Mouse (Mus musculus): ENCODE data around the gene Pcid2.
"Not testable (repeated sequence)": the region's sequence is repeated elsewhere in the genome, so short reads cannot be mapped to it uniquely, and the experiment has no call there.

The Pcid2 gene

DNA sequence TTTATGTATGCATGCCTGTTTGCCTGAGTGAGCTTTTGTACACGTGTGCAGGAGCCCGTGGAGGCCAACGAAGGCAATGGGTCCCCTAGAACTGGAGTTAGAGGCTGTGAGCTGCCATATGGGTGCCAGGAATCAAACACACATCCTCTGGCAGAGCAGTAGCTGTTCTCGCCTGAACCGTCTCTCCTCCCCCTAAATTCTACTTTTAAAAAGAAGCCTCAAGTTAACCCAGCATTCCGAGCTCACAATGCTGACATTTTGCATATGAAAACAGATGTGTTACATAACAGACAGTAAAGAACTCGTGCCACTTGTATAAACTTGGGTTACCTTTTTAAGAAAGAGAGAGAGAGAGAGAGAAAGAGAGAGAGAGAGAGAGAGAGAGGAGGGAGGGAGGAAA lies 27.7 kb downstream of the Pcid2 start:
- DNase-seq (ENCODE audit: low spot score) = no peak

- not testable (repeated sequence) for DNase-seq (ENCODE audit: low spot score)
These were observed 29.7 kb downstream of the Pcid2 start for GRCm38 (mm10) chr8:13075579-13075978.

GRCm38 (mm10) chr8:13075044-13075443 lies 30.2 kb downstream of the Pcid2 start:
- DNase-seq (ENCODE audit: low spot score) = no peak

DNA sequence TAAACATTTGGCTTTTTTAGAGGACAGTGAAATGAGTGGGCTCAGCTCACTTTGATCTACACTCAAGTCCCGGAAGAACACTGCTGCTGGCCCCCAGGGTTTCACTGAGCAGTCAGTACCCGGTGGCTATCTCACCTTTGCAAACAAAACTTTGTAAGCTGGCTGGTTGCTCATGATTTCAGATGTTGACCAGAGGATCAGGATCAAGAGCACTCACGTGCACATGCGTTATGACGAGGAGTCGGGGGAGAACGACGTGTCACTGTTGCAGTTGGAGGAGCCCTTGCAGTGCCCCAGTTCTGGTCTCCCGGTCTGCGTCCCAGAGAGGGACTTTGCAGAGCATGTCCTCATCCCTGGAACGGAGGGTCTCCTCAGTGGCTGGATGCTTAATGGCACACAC lies 32.0 kb downstream of the Pcid2 start:
- no peak for DNase-seq (ENCODE audit: low spot score)

DNA sequence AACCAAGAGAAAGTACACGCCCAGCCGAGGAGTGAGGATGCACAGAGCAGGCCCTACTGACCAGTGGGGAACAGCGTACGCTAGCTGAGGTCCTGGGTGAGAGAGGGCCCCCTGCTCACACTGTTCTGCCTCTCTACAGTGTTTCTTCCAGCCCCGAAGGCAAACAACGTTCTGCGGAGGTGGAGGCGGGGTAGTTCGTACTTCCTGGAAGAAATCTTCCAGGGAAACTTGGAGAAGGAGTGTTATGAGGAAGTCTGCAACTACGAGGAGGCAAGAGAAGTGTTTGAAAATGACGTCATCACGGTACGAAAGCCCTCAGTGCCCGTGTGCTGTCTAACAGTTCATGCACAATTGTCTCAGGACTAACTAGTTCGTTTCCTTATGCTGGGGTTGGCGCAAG lies 42.1 kb downstream of the Pcid2 start:
- DNase-seq (ENCODE audit: low spot score) = no peak

- DNase-seq (ENCODE audit: low spot score) = no peak
These were observed 44.7 kb downstream of the Pcid2 start, which contains the start of gene Proz for GRCm38 (mm10) chr8:13060441-13061150. Gene Proz, plus strand, starts transcription at chr8:13060914.

GRCm38 (mm10) chr8:13057351-13057750 lies 47.9 kb downstream of the Pcid2 start:
- no peak for DNase-seq (ENCODE audit: low spot score)

GRCm38 (mm10) chr8:13050550-13050949 lies 54.7 kb downstream of the Pcid2 start:
- no peak for DNase-seq (ENCODE audit: low spot score)

DNA sequence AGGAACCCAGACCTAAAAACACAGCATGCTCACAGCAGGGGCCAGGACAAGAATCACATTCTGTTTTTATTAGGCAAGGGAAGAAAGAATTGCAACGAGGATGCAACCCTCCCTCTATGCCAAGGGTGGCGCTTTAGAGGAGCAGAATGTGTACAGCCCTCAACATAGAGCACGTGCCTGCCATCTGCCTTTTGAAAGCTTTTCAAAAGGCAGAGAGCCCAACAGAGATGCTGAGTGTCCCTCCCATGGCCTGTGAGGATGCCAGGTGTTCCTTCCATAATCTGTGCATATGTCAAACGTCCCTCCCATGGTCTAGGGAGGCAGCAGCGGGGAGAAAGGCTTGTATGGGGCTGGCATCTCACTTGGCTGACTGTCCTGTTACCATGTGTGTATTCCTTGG lies 57.6 kb downstream of the Pcid2 start:
- DNase-seq (ENCODE audit: low spot score) = no peak

DNA sequence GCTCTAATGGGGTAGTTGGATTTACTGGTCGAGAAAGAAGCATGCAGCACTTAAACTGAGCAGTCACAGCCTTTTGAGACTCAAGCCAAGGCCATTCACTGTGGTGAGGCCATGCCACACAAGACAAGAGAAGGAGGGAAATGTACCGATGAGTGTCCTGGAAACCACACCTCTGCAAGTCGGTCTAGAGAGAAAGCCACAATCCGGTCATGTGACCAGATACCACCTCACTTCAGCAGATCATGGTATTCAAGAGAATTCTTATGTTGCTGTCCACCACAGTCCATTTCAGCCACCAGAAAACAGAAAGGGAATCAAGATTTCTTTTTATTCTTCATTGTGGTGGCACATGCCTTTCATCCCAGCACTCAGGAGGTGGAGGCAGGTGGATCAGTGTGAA lies 63.8 kb downstream of the Pcid2 start:
- no peak for DNase-seq (ENCODE audit: low spot score)

DNA sequence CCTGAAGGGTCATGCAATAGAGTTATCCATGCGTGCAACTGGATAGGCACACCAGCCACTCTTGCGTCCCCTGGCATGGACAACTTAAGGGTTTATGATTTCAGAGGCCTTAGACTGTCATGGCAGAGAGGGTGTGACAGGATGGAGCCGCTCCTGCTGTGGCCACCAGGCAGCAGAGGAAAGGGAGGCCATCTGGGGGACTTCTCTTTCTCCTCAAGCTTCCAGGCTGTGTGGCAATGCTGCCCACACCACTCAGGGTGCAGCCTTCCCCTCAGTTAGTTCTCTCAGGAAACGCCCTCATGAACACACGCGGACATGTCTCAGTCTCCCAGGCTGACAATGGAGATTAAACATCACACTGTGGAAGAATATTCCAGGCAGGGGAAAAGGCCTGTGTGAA lies 66.2 kb downstream of the Pcid2 start:
- DNase-seq (ENCODE audit: low spot score) = no peak

DNA sequence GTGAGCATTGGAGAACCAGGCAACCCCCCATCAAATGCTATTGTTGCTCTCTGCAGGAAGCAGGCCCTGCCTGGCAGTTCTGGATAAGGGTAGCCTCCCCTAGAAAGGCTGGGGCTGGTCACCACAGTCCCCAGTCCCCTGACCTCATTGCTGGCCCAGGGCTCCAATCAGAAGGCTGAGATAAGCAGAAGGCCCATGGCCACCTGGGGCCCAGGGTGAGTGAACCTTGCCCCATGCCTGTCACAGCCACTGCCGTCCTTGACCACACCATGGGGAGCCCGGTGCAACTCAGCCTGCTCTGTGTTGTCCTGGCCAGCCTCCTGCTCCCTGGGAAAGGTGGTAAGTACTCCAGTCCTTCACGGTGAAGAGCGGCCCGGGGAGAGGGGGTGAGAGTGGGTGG lies 67.7 kb downstream of the Pcid2 start:
- no peak for DNase-seq (ENCODE audit: low spot score)

DNA sequence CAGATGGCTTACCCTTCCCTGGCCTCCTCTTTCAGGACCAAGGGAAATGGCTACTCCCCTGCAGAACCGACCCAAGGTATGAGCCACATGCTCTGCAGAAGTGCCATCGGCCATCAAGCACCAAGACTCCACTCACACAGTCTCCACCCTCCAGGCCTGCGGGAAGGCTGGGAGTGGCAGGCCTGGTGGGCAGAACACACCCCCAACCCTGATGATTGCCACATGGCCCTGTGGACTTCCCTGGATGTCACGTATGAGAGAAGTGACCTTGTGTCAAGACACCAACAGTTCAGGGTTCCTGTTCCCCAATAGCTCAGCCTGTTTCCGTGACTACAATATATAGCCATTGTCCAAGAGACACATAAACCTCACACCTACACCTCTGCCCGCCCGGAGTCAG lies 68.2 kb downstream of the Pcid2 start, which contains the start of gene F10:
TSS of gene F10 (plus strand) at position 294 of the 400 bp plus-strand sequence.
- DNase-seq (ENCODE audit: low spot score) = no peak

DNA sequence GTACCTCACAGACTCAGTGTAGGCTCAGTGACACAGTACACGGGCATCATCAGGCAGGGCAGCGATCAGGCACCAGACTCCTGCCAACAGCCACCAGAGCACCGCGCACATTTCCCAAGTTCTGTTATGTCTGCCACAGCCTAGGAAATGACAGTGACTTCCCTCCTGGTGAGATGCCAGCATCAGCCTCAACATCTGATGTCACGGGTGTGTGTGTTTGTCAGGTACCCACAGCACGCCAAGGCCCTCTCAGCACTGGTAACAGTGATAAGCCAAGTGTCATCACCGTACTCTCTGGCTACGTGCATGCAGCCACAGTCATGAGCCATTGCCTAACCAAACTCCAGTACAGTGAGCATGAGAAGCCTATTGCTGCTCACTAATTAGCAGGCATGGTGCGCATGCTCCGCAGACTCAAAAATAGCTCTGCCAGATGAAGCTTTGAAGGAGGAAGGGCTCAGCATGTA lies 68.9 kb downstream of the Pcid2 start:
- no peak for DNase-seq (ENCODE audit: low spot score)

DNA sequence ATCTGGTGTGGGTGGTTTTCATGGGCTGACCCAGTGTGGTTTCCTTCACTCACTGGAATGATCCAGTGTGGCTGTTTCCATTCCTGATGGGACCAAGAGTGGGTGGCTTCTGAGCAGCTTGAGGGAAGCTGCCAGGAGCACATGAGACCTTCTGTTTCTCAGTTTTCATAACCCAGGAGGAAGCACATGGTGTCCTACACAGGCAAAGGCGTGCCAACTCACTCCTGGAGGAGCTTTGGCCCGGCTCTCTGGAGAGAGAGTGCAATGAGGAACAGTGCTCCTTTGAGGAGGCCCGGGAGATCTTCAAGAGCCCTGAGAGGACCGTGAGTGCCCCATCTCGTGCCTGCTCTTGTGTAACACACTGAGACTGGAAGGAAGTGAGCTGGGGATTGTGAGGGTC lies 76.8 kb downstream of the Pcid2 start:
- DNase-seq (ENCODE audit: low spot score) = no peak

- no peak for DNase-seq (ENCODE audit: low spot score)
These were observed 77.6 kb downstream of the Pcid2 start for GRCm38 (mm10) chr8:13027615-13028014.

Measured in urinary bladder, postnatal 14 days (tissue).